Mouse (Mus musculus) liver, embryonic 12.5 days (tissue): ENCODE measurements around the gene Akr1b8. TPM values are rescaled to one million over a fixed set of nuclear protein-coding genes. Genes with fewer than 3 reads are reported as not detected.

Experiments used
- ATAC-seq: fragments of 200-750 bp; cut with Nextera tagmentation; 2 replicates; pipeline ENCODE4 v1.8.0; 2017; ENCODE audit warnings: moderate number of reproducible peaks, mild to moderate bottlenecking, moderate library complexity
- H3K27ac ChIP-seq: fragments of 300-500 bp; sonication (generic); 2 replicates; pipeline ENCODE4 v1.5.1; 2016; ENCODE audit warnings: mild to moderate bottlenecking
- H3K27me3 ChIP-seq: fragments of 300-500 bp; sonication (generic); replicated peaks from 2 replicates; pipeline ENCODE4 v1.6.1; 2016; ENCODE audit warnings: mild to moderate bottlenecking, moderate library complexity
- H3K36me3 ChIP-seq: fragments of 300-500 bp; sonication (generic); 2 replicates; pipeline ENCODE4 v1.6.1; 2016; ENCODE audit warnings: mild to moderate bottlenecking, moderate library complexity
- H3K4me1 ChIP-seq: fragments of 300-500 bp; sonication (generic); 2 replicates; pipeline ENCODE4 v1.6.1; 2016
- H3K4me2 ChIP-seq: fragments of 300-500 bp; sonication (generic); 2 replicates; pipeline ENCODE4 v1.6.1; 2016; ENCODE audit warnings: mild to moderate bottlenecking, moderate library complexity
- H3K4me3 ChIP-seq: fragments of 300-500 bp; sonication (generic); 2 replicates; pipeline ENCODE4 v1.5.1; 2016; ENCODE audit warnings: mild to moderate bottlenecking, moderate library complexity
- H3K9ac ChIP-seq: fragments of 300-500 bp; sonication (generic); 2 replicates; pipeline ENCODE4 v1.6.1; 2016; ENCODE audit warnings: mild to moderate bottlenecking, moderate library complexity
- H3K9me3 ChIP-seq: fragments of 300-500 bp; sonication (generic); replicated peaks from 2 replicates; pipeline ENCODE4 v1.6.1; 2016; ENCODE audit warnings: mild to moderate bottlenecking, moderate library complexity
- WGBS: fragments of 180-500 bp; shearing (Covaris S2); methylation state at CpG from one replicate; pipeline ENCODE4 v1.1.7; 2016; ENCODE audit not compliant: insufficient replicate concordance; 5-methylcytosine and 5-hydroxymethylcytosine counted together
- polyA plus RNA-seq: library from polyadenylated mRNA; unstranded; fragments of >200 nt; fragmentation: Nextera tagmentation; extraction: Ambion mirVana; gene quantifications from 2 replicates; pipeline ENCODE4 v1.2.1, GENCODE M21; 2016

The Akr1b8 gene
- polyA plus RNA-seq, 1 experiment from 2014 or later = 8.3 TPM

DNA sequence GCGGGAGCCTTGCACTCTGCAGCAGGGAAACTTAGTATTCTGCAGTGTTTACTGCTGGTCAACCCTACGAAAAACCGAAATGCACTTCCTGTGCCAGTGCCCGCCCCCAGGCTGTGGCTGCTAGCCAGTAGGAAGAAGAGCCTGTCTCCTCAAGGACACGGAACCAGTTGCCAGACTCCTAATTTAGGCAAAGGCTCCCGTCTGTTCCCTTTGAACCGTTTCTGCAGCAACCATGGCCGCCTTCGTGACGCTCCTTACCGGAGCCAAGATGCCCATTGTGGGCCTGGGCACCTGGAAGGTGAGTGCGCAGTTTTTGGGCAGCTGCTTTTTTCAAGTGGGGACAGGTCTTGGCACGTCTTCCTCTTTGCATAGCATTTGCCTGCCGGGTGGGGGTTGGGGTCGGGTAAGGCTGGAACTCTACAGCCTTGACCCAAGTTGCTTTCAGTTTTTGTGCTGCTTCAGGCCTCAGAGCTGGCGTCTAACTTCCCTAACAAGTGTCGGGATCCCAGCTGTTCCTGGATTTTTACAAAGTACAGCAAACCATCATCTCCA, 30.3 kb downstream of the Akr1b8 start, which contains the start of gene Akr1b10:
TSS of gene Akr1b10 (plus strand) at position 109 of the 552 bp plus-strand sequence.
- WGBS = under 1% methylated on average over 17 of the region's 17 CpGs
- Histone ChIP-seq H3K27ac (0 out of 2 replicates have a peak within 1 kb of the TSS, but pooled peaks have one; percentile 4), H3K27me3 (no peaks in the 10 kb centered on the region), H3K9me3 (no peaks in the 10 kb centered on the region), H3K36me3 (peaks cover 15% of the 10 kb centered on the region), H3K9ac (peak within 1 kb of the TSS; percentile 66), H3K4me2 (peak within 1 kb of the TSS; percentile 91), H3K4me3 (peak within 1 kb of the TSS; percentile 67), H3K4me1 (peaks cover 24% of the 10 kb centered on the region)
- peak; percentile 78 for ATAC-seq

GRCm38 (mm10) chr6:34384701-34385370, 30.9 kb downstream of the Akr1b8 start:
- Histone ChIP-seq H3K9me3 (no peaks in the 10 kb centered on the region), H3K36me3 (peaks cover 15% of the 10 kb centered on the region), H3K27ac (0 out of 2 replicates have a peak overlapping the region, but pooled peaks have one; percentile 4), H3K4me2 (peak overlapping the region; percentile 91), H3K4me1 (peaks cover 24% of the 10 kb centered on the region), H3K4me3 (peak overlapping the region; percentile 67), H3K9ac (peak overlapping the region; percentile 66), H3K27me3 (no peaks in the 10 kb centered on the region)
- ATAC-seq = peak; percentile 61; the same call in 1 of the 2 replicates
- 1% methylated on average over 13 of the region's 13 CpGs for WGBS

- H3K4me2 ChIP-seq = no peak overlapping the region
- H3K4me1 ChIP-seq = peaks cover 20% of the 10 kb centered on the region
- no peak for ATAC-seq
- H3K4me3 ChIP-seq = no peak overlapping the region
- peaks cover 28% of the 10 kb centered on the region for H3K36me3 ChIP-seq
- H3K27me3 ChIP-seq = no peaks in the 10 kb centered on the region
- no peak overlapping the region for H3K27ac ChIP-seq
- no peak overlapping the region for H3K9ac ChIP-seq
- H3K9me3 ChIP-seq = no peaks in the 10 kb centered on the region
- 75% methylated on average over 4 of the region's 4 CpGs for WGBS
Measured at GRCm38 (mm10) chr6:34388420-34389156, 34.7 kb downstream of the Akr1b8 start.

- no peak overlapping the region for H3K9ac ChIP-seq
- H3K9me3 ChIP-seq = no peaks in the 10 kb centered on the region
- peaks cover 21% of the 10 kb centered on the region for H3K36me3 ChIP-seq
- H3K27me3 ChIP-seq = no peaks in the 10 kb centered on the region
- no peak overlapping the region for H3K4me2 ChIP-seq
- WGBS = 72% methylated on average over 5 of the region's 5 CpGs
- no peak overlapping the region for H3K4me3 ChIP-seq
- no peaks in the 10 kb centered on the region for H3K4me1 ChIP-seq
- no peak overlapping the region for H3K27ac ChIP-seq
- ATAC-seq = no peak
Measured at GRCm38 (mm10) chr6:34395897-34396296, 42.0 kb downstream of the Akr1b8 start.

DNA sequence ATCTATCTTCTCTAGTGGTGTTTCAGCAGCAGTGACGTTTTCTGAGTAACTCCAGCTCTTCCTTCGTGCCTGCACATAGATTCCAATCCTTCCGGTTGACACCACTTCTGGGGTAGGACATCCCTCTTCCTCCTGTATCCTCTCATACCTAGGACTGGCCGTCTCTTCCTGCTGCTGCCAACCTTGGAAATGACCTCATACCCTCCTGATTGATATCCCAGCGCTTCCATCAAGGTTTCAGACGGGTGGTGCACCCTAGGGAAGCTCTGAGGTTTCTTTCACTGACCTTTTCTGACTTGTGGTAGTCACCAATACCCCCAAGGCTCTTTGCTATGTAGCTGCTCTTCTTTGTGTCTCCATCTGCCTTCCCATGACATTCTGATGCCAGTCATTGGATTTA, 44.5 kb downstream of the Akr1b8 start:
- no peak overlapping the region for H3K4me2 ChIP-seq
- H3K9me3 ChIP-seq = no peaks in the 10 kb centered on the region
- H3K36me3 ChIP-seq = peaks cover 13% of the 10 kb centered on the region
- ATAC-seq = no peak
- no peak overlapping the region for H3K9ac ChIP-seq
- H3K4me1 ChIP-seq = no peaks in the 10 kb centered on the region
- H3K4me3 ChIP-seq = no peak overlapping the region
- 76% methylated on average over 6 of the region's 6 CpGs for WGBS
- no peaks in the 10 kb centered on the region for H3K27me3 ChIP-seq
- no peak overlapping the region for H3K27ac ChIP-seq

DNA sequence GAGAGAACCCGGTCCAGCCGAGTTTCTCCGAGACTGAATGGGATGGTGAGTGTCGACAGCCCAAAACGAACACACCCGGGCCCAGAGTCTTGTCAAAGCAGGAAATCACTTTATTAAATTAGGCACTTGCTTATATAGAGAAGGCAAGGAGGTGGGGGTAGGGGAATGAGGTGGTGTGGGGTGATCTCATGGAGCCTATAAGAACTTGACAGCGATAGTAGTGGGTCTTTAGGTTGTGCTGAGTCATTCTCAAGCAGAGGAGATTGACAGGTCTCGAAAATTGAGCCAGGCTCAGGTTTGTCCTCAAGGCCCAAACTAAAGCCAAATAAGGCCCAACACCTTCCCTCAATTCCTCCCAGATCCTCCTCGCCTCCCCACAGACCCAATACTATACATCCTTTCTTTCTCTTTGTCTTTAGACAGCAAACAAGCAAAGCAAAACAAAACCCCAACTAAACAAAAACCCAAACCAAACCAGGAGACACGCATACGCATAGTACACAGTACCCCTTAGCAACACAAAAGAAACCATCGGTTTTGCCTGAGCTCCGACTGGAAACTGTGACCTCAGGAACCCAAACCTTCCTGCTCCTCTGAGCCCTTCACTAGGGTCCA, 45.8 kb downstream of the Akr1b8 start:
- no peak overlapping the region for H3K4me2 ChIP-seq
- H3K27me3 ChIP-seq = no peaks in the 10 kb centered on the region
- no peaks in the 10 kb centered on the region for H3K9me3 ChIP-seq
- H3K27ac ChIP-seq = no peak overlapping the region
- no peak overlapping the region for H3K9ac ChIP-seq
- peaks cover 3% of the 10 kb centered on the region; the same call in 1 of the 2 replicates for H3K36me3 ChIP-seq
- no peak for ATAC-seq
- H3K4me3 ChIP-seq = no peak overlapping the region
- H3K4me1 ChIP-seq = no peaks in the 10 kb centered on the region
- 76% methylated on average over 13 of the region's 13 CpGs for WGBS

DNA sequence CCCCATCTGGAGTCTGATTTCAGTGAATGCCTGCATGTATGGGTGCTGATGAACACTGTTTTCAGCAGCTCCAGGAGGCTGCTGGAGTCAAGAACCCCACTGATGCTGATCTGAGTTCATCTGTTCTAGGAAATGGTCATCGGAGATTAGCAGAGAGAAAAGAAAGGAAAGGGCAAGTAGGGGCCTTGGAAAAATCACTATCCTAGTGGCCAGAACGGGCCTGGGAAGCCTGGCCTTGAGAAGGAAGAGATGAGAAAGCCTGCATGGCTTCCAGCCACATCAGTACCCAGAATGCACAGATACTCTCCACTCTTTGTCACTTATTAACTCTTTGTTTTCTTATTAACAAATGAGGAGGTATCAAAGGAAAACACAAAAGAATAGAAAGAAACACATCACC, 46.8 kb downstream of the Akr1b8 start:
- Histone ChIP-seq H3K27me3 (no peaks in the 10 kb centered on the region), H3K4me3 (no peak overlapping the region), H3K9me3 (no peaks in the 10 kb centered on the region), H3K36me3 (peaks cover 3% of the 10 kb centered on the region; the same call in 1 of the 2 replicates), H3K9ac (no peak overlapping the region), H3K4me1 (no peaks in the 10 kb centered on the region), H3K27ac (no peak overlapping the region), H3K4me2 (no peak overlapping the region)
- ATAC-seq = no peak
- WGBS = 65% methylated on average over 2 of the region's 2 CpGs

- H3K36me3 ChIP-seq = no peaks in the 10 kb centered on the region
- H3K4me2 ChIP-seq = no peak overlapping the region
- H3K4me3 ChIP-seq = no peak overlapping the region
- no peaks in the 10 kb centered on the region for H3K9me3 ChIP-seq
- H3K27me3 ChIP-seq = no peaks in the 10 kb centered on the region
- H3K9ac ChIP-seq = no peak overlapping the region
- WGBS = 72% methylated on average over 4 of the region's 4 CpGs
- H3K27ac ChIP-seq = no peak overlapping the region
- ATAC-seq = no peak
- H3K4me1 ChIP-seq = no peaks in the 10 kb centered on the region
Measured at GRCm38 (mm10) chr6:34406746-34407145, 52.8 kb downstream of the Akr1b8 start.

- no peak for ATAC-seq
- 78% methylated on average over 10 of the region's 10 CpGs for WGBS
Measured at GRCm38 (mm10) chr6:34407403-34407802, 53.5 kb downstream of the Akr1b8 start.

DNA sequence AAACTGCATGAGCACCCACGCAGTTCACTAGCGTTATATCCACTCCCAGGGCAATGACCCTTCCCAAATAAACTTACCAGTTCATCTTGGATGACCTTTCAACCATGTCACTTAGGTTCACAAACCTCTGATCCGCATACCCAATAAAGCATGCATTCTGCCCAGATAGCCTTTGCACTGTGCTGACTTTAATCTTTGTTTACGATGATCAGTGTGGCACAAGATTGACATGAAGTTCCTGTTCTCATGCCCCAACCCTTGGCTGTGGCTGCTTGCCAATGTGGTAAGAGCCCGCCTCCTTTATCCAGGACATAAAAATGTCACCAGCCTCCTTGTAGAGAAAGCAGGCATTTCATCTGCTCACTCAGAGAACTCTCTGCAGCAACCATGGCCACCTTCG, 58.1 kb downstream of the Akr1b8 start, which contains the start of gene Akr1b7:
TSS of gene Akr1b7 (plus strand) at position 312 of the 400 bp plus-strand sequence.
- WGBS = 60% methylated on average over 6 of the region's 6 CpGs
- Histone ChIP-seq H3K4me1 (0 out of 2 replicates have a peak, but pooled peaks cover 2% of the 10 kb centered on the region), H3K36me3 (no peaks in the 10 kb centered on the region), H3K4me2 (no peak within 1 kb of the TSS), H3K9me3 (no peaks in the 10 kb centered on the region), H3K27ac (no peak within 1 kb of the TSS), H3K27me3 (no peaks in the 10 kb centered on the region), H3K9ac (no peak within 1 kb of the TSS), H3K4me3 (no peak within 1 kb of the TSS)
- no peak for ATAC-seq

More at GRCm38 (mm10) chr6:34407403-34407802, 53.5 kb downstream of the Akr1b8 start:
- Histone ChIP-seq H3K9ac (no peak overlapping the region), H3K4me1 (no peaks in the 10 kb centered on the region), H3K4me3 (no peak overlapping the region), H3K27me3 (no peaks in the 10 kb centered on the region), H3K4me2 (no peak overlapping the region), H3K27ac (no peak overlapping the region), H3K36me3 (no peaks in the 10 kb centered on the region), H3K9me3 (no peaks in the 10 kb centered on the region)

GRCm38 (mm10) chr6:34412688-34413087, 58.8 kb downstream of the Akr1b8 start:
- Histone ChIP-seq H3K9ac (no peak overlapping the region), H3K9me3 (no peaks in the 10 kb centered on the region), H3K27me3 (no peaks in the 10 kb centered on the region), H3K4me3 (no peak overlapping the region), H3K27ac (no peak overlapping the region), H3K4me1 (0 out of 2 replicates have a peak, but pooled peaks cover 2% of the 10 kb centered on the region), H3K36me3 (no peaks in the 10 kb centered on the region), H3K4me2 (no peak overlapping the region)
- no peak for ATAC-seq
- 40% methylated on average over 1 of the region's 1 CpGs for WGBS
